Mouse (Mus musculus) telencephalon, adult 2 months (tissue): ENCODE data around the gene Ppm1h.

Experiments
- DNase-seq: peaks from one replicate; pipeline ENCODE4 v3.0.0-alpha.2; 2011; ENCODE audit warnings: low read depth, low spot score

The Ppm1h gene

GRCm38 (mm10) chr10:122743361-122743760 lies 64.8 kb downstream of the Ppm1h start:
- DNase-seq: no peak

- DNase-seq: no peak
Observed at GRCm38 (mm10) chr10:122744970-122745369, 66.4 kb downstream of the Ppm1h start.

- no peak for DNase-seq
Observed at GRCm38 (mm10) chr10:122746211-122746610, 67.6 kb downstream of the Ppm1h start.

- no peak for DNase-seq
Observed at GRCm38 (mm10) chr10:122747151-122747925, 68.8 kb downstream of the Ppm1h start.

GRCm38 (mm10) chr10:122748361-122748951 lies 69.9 kb downstream of the Ppm1h start:
- DNase-seq: no peak

GRCm38 (mm10) chr10:122749071-122749470 lies 70.5 kb downstream of the Ppm1h start:
- DNase-seq: no peak

GRCm38 (mm10) chr10:122749876-122750275 lies 71.3 kb downstream of the Ppm1h start:
- no peak for DNase-seq

GRCm38 (mm10) chr10:122752950-122753923 lies 74.7 kb downstream of the Ppm1h start:
- DNase-seq: no peak

GRCm38 (mm10) chr10:122753924-122754307 lies 75.4 kb downstream of the Ppm1h start:
- DNase-seq: no peak

- DNase-seq: no peak
Observed at GRCm38 (mm10) chr10:122754967-122755366, 76.4 kb downstream of the Ppm1h start.

- DNase-seq: no peak
Observed at GRCm38 (mm10) chr10:122756879-122757530, 78.4 kb downstream of the Ppm1h start.

GRCm38 (mm10) chr10:122757727-122758126 lies 79.2 kb downstream of the Ppm1h start:
- no peak for DNase-seq

GRCm38 (mm10) chr10:122758346-122758745 lies 79.8 kb downstream of the Ppm1h start:
- DNase-seq: no peak

GRCm38 (mm10) chr10:122759729-122760128 lies 81.2 kb downstream of the Ppm1h start:
- no peak for DNase-seq

GRCm38 (mm10) chr10:122760469-122761307 lies 82.1 kb downstream of the Ppm1h start:
- DNase-seq: no peak

GRCm38 (mm10) chr10:122762772-122763511 lies 84.4 kb downstream of the Ppm1h start:
- DNase-seq: no peak

GRCm38 (mm10) chr10:122763596-122763995 lies 85.0 kb downstream of the Ppm1h start:
- no peak for DNase-seq

GRCm38 (mm10) chr10:122764653-122765052 lies 86.1 kb downstream of the Ppm1h start:
- no peak for DNase-seq

GRCm38 (mm10) chr10:122765521-122765920 lies 87.0 kb downstream of the Ppm1h start:
- no peak for DNase-seq

GRCm38 (mm10) chr10:122765992-122766391 lies 87.4 kb downstream of the Ppm1h start:
- no peak for DNase-seq
